Mouse (Mus musculus) neural tube, embryonic 15.5 days (tissue): Measurements from ENCODE around the gene Ophn1. TPM values are rescaled to one million over a fixed set of nuclear protein-coding genes. Genes with fewer than 3 reads are reported as not detected.

Experiments
- ATAC-seq: fragments of 200-750 bp; cut with Nextera tagmentation; 2 replicates; pipeline ENCODE4 v1.8.0; 2017; ENCODE audit warnings: mild to moderate bottlenecking, moderate TSS enrichment, moderate library complexity; ENCODE audit not compliant: low FRiP score
- H3K27ac ChIP-seq: fragments of 300-500 bp; sonication (generic); replicated peaks from 2 replicates; pipeline ENCODE4 v1.5.1; 2015; ENCODE audit warnings: mild to moderate bottlenecking, inconsistent platforms
- H3K27me3 ChIP-seq: fragments of 300-500 bp; sonication (generic); replicated peaks from 2 replicates; pipeline ENCODE4 v1.6.1; 2015; ENCODE audit warnings: inconsistent platforms
- H3K36me3 ChIP-seq: fragments of 300-500 bp; sonication (generic); 2 replicates; pipeline ENCODE4 v1.6.1; 2015; ENCODE audit warnings: inconsistent platforms
- H3K4me1 ChIP-seq: fragments of 300-500 bp; sonication (generic); 2 replicates; pipeline ENCODE4 v1.6.1; 2015; ENCODE audit warnings: inconsistent platforms
- H3K4me2 ChIP-seq: fragments of 300-500 bp; sonication (generic); 2 replicates; pipeline ENCODE4 v1.6.1; 2015; ENCODE audit warnings: inconsistent platforms, mild to moderate bottlenecking, moderate library complexity
- H3K4me3 ChIP-seq: fragments of 300-500 bp; sonication (generic); replicated peaks from 2 replicates; pipeline ENCODE4 v1.5.1; 2015; ENCODE audit warnings: mild to moderate bottlenecking, inconsistent platforms
- H3K9ac ChIP-seq: fragments of 300-500 bp; sonication (generic); replicated peaks from 2 replicates; pipeline ENCODE4 v1.6.1; 2015; ENCODE audit warnings: mild to moderate bottlenecking, inconsistent platforms
- H3K9me3 ChIP-seq: fragments of 300-500 bp; sonication (generic); replicated peaks from 2 replicates; pipeline ENCODE4 v1.6.1; 2016; ENCODE audit warnings: inconsistent platforms
- WGBS: fragments of 180-500 bp; shearing (Covaris S2); methylation state at CpG from one replicate; pipeline ENCODE4 v1.1.7; 2015; ENCODE audit warnings: mixed read lengths; 5-methylcytosine and 5-hydroxymethylcytosine counted together
- polyA plus RNA-seq: library from polyadenylated mRNA; unstranded; fragments of >200 nt; fragmentation: Nextera tagmentation; extraction: Ambion mirVana; gene quantifications from 2 replicates; pipeline ENCODE4 v1.2.1, GENCODE M21; 2015

Gene Ophn1
- polyA plus RNA-seq, result 40.3 and 45.0 TPM in 2 replicates

DNA sequence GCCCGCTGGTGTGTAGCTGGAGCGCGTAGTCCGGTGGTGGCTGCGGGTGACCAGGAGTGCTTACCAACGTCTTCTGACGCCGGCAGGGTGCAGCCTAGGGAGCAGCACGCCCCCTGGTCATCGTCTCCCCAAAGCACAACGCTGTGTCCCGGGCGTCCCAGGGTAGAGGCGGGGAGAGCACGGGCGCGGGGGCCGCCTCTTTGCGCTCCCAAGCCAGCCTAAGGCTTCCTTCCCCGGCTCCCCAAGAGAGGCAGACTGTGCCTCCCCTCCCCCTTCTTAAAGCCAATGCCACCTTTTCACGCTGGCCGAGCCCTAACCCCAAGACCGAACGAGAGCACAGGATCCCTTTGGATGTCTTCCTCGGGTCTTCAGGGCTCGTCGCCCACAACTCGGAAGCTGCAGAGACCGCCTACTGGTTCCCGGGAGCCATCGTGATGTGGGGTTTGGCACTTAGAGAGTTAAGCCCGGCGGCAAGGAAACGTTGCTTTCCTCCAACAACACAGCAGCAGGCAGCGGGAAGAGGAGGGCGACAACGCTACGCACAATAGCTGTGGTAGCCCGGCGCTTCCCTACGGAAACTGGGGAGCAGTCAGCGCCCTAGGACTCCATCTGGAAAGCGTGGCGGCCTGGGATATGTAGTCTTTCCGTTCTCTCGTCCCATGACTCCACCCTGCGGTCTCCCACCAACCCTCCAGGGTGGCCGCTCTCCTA, at the start of gene Ophn1:
Ophn1 (minus strand) TSS at position 620 of the 711 bp plus-strand sequence.
- Histone ChIP-seq H3K4me3 (peak within 1 kb of the TSS; percentile 55), H3K27ac (peak within 1 kb of the TSS; percentile 88), H3K4me2 (peak within 1 kb of the TSS; percentile 55), H3K27me3 (no peaks in the 10 kb centered on the region), H3K36me3 (no peaks in the 10 kb centered on the region), H3K9ac (peak within 1 kb of the TSS; percentile 61), H3K4me1 (peaks cover 10% of the 10 kb centered on the region; the same call in 1 of the 2 replicates), H3K9me3 (no peaks in the 10 kb centered on the region)
- WGBS, result 17% methylated on average over 47 of the region's 48 CpGs
- ATAC-seq, result peak; percentile 96

DNA sequence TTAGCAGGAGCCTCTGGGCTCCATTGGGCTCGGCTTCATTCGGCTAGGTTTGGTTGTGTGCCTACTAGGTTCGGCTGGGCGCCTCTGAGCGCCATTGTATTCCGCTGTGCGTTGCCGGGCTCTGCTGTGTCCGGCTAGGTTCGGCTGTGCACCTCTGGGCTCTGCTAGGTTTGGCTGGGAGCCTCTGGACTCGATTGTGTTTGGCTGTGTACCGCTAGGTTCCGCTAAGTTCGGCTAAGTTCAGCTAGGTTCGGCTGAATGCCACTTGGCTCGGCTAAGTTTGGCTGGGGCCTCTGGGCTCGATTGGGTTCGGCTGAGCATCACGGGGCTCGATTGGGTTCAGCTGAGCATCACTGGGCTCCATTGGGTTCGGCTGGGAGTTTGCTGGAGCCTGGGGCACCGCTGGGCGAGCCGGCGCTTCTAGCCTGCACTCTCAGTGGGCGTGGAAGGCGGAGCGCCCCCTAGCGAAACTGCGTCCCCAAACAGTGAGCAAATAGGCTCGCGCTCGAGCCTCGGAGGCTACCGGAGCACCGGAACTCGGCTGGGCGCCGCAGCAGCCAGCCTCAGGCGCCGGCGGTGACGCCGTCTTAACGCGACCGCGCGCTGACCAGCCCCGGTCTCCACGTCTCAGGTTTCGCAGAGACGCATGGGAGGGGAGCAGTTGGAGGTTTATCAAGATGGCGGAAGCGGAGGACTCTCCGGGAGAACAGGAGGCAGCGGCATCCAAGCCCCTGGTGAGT, 46.9 kb upstream of the Ophn1 start:
- peak overlapping the region; percentile 92 for H3K27ac ChIP-seq
- H3K4me3 ChIP-seq, result peak overlapping the region; percentile 61
- H3K27me3 ChIP-seq, result no peaks in the 10 kb centered on the region
- 24% methylated on average over 56 of the region's 57 CpGs for WGBS
- peak; percentile 84 for ATAC-seq
- peak overlapping the region; percentile 65 for H3K9ac ChIP-seq
- peak overlapping the region; percentile 60 for H3K4me2 ChIP-seq
- H3K9me3 ChIP-seq, result no peaks in the 10 kb centered on the region
- peaks cover 10% of the 10 kb centered on the region; the same call in 1 of the 2 replicates for H3K4me1 ChIP-seq
- H3K36me3 ChIP-seq, result no peaks in the 10 kb centered on the region

DNA sequence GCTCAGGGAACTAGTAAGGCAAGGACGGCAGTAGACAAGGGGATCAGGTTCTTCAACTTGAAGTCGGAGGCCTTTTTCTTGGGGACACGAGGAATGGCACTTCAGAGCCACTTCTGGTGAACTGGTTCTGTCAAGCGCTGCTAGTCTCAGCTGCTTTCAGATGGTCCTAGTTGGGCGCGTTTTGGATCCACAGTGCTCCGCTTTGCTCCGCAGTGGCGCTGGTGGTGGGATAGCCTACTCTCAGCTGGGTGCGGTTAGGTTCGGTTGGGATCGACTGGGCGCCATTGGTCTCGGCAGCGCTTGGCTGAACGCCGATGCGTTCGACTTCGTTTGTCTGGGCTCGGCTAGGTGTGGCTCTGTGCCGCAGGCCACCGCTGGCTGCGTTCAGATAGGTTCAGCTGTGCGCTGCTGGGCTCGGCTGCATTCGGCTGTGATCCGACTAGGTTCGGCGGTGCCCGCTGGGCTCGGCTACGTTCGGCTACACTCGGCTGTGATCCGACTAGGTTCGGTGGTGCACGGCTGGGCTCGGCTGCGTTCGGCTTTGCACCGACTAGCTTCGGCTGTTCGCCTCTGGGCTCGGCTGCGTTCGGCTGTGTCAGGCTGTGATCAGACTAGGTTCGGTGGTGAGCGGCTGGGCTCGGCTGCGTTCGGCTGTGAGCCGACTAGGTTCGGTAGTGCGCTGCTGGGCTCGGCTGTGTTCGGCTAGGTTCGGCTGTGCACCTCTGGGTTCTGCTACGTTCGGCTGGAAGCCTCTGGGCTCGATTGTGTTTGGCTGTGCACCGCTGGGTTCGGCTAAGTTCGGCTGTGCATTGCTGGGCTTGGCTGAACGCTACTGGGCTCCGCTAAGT, 46.1 kb upstream of the Ophn1 start:
- Histone ChIP-seq H3K27ac (peak overlapping the region; percentile 92), H3K4me1 (peaks cover 10% of the 10 kb centered on the region; the same call in 1 of the 2 replicates), H3K36me3 (no peaks in the 10 kb centered on the region), H3K4me3 (peak overlapping the region; percentile 61), H3K27me3 (no peaks in the 10 kb centered on the region), H3K4me2 (peak overlapping the region; percentile 60), H3K9ac (peak overlapping the region; percentile 65), H3K9me3 (no peaks in the 10 kb centered on the region)
- ATAC-seq, result peak; percentile 96
- WGBS, result 25% methylated on average over 66 of the region's 66 CpGs

DNA sequence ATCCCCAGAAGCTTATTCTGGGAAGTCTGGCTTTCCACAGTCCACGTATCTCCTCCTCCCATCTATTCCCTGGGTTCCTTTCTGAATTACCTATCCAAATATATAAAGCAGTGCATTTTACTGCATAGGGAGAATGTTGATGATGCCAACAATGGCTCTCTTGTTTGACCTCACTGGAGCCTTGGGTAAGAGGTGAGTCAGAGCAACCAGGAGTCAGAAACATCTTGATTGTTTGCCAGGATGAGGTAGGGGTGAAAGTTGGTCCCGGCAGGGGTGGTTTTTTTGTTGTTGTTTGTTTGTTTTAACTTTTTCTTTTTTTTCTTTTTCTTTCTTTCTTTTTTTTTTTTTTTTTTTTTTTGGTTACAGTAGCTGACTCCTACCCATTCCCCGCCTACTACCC, 45.3 kb upstream of the Ophn1 start, which contains the start of gene Yipf6:
Yipf6 (plus strand) TSS at position 216 of the 400 bp plus-strand sequence.
- Histone ChIP-seq H3K4me2 (peak within 1 kb of the TSS; percentile 60), H3K36me3 (no peaks in the 10 kb centered on the region), H3K4me3 (peak within 1 kb of the TSS; percentile 61), H3K27ac (peak within 1 kb of the TSS; percentile 92), H3K27me3 (no peaks in the 10 kb centered on the region), H3K9me3 (no peaks in the 10 kb centered on the region), H3K9ac (peak within 1 kb of the TSS; percentile 64), H3K4me1 (peaks cover 10% of the 10 kb centered on the region; the same call in 1 of the 2 replicates)
- 78% methylated on average over 3 of the region's 3 CpGs for WGBS
- ATAC-seq, result no peak

DNA sequence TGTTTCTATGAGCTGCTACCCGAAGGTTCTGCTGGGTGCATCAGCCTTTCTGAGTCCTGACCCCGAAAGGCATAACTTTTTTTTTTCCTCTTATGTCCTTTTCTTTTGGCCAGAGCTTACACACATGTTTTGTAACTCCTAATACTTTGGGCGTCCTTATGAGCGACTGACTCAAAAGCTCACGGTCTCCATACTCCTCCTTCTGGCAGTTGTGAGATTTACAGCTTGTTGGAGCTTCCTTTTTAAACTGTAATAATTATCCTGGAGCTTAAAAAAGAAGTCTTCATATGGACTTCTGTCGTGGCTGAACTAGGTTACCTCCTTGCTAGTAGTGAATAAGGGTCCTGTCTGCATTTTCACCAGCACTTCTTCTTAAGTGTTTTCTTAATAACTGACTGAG, 28.6 kb upstream of the Ophn1 start:
- Histone ChIP-seq H3K9me3 (no peaks in the 10 kb centered on the region), H3K4me2 (no peak overlapping the region), H3K9ac (no peak overlapping the region), H3K4me3 (no peak overlapping the region), H3K27ac (no peak overlapping the region), H3K27me3 (no peaks in the 10 kb centered on the region), H3K4me1 (no peaks in the 10 kb centered on the region), H3K36me3 (no peaks in the 10 kb centered on the region)
- WGBS, result 25% methylated on average over 6 of the region's 6 CpGs
- ATAC-seq, result no peak

DNA sequence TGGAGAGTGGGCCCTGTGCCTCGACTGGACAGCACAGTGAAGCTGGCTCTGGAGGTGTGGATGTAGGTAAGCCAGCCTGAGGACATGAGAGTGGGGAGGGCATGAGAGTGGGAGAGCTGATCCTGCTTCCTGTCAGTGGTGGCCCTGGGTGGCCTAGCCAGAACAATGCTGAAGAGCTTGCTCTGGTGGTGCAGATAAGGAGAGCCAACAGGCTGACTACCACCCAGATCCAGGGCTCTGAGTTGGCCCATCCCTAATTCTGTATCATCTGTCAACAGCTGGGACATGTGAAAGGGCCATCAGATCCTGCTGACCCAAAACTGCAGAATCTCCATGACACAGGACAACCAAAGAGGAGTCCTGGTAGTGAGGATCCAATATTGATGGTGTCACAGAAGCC, 18.1 kb upstream of the Ophn1 start:
- no peak overlapping the region for H3K4me3 ChIP-seq
- WGBS, result 67% methylated on average over 1 of the region's 1 CpGs

DNA sequence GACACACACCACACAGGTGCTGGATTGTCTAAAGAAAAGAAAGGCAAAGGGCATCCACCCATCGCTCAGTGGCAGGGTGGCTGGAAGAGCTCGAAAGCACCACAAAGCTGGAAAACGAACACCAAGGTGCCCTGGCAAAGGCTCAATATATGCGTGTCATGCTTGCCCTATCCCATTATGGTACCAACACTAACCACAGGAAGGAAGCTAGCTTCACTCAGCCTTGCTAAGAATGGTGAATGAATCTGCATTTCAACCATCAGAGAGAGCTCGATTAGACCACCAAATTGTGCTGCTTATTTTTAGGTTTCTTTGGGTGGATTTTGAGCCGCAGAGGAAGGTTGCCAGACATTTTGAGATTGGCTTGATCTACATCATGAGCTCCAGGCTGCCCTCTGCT, 13.4 kb upstream of the Ophn1 start:
- Histone ChIP-seq H3K4me1 (no peaks in the 10 kb centered on the region), H3K36me3 (no peaks in the 10 kb centered on the region), H3K4me2 (no peak overlapping the region), H3K4me3 (no peak overlapping the region), H3K9ac (no peak overlapping the region), H3K9me3 (no peaks in the 10 kb centered on the region), H3K27ac (no peak overlapping the region), H3K27me3 (no peaks in the 10 kb centered on the region)
- ATAC-seq, result no peak
- WGBS, result 87% methylated on average over 6 of the region's 6 CpGs

More for the DNA sequence above, 18.1 kb upstream of the Ophn1 start:
- ATAC-seq, result no peak
- H3K9ac ChIP-seq, result no peak overlapping the region
- H3K27me3 ChIP-seq, result no peaks in the 10 kb centered on the region
- no peak overlapping the region for H3K4me2 ChIP-seq
- no peaks in the 10 kb centered on the region for H3K9me3 ChIP-seq
- H3K27ac ChIP-seq, result no peak overlapping the region
- H3K4me1 ChIP-seq, result no peaks in the 10 kb centered on the region
- no peaks in the 10 kb centered on the region for H3K36me3 ChIP-seq

DNA sequence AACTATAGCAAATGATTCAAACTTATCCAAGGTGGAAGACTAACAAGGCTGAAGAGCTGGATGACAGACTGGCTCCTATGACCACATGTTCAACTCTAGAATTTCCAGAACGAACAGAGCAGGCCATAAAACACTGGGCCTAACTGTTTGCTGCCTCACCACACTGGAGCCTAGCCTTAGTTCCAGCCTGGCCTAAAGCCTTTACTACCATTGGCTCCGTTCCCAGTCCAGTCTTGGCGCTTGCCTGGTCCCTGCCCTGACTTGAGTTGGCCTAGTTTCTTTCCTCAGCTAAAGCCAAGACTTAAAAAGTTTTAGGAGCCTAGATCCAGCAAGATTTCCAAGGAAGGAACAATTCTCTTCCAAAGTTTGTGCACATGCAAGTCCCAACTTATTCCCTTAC, 7.5 kb upstream of the Ophn1 start:
- Histone ChIP-seq H3K4me3 (no peak overlapping the region), H3K36me3 (no peaks in the 10 kb centered on the region), H3K4me2 (no peak overlapping the region), H3K27ac (no peak overlapping the region), H3K9ac (no peak overlapping the region), H3K27me3 (no peaks in the 10 kb centered on the region), H3K9me3 (no peaks in the 10 kb centered on the region), H3K4me1 (no peaks in the 10 kb centered on the region)
- ATAC-seq, result no peak
- WGBS, result 75% methylated on average over 3 of the region's 3 CpGs

DNA sequence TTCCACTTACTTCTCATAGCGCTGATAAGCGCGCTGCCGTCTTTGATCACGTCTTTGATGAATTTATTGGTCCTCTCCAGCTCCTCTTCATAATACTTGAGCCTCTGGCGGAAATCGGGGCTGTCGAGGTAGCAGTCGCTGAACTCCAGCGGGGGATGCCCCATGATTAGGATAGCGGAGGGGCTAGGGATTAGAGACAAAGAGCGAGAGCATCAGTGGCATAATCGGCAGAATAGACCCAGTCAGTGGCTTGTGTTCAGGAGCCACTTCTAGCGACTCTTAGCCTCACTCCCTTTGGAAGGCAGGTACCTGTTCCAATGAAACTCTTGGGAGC, 786 bp downstream of the Ophn1 start:
- WGBS, result 16% methylated on average over 14 of the region's 14 CpGs
- peak; percentile 53; the same call in 1 of the 2 replicates for ATAC-seq
- Histone ChIP-seq H3K27ac (peak overlapping the region; percentile 88), H3K9me3 (no peaks in the 10 kb centered on the region), H3K4me1 (peaks cover 10% of the 10 kb centered on the region; the same call in 1 of the 2 replicates), H3K27me3 (no peaks in the 10 kb centered on the region; the same call in 1 of the 2 replicates), H3K4me2 (peak overlapping the region; percentile 55), H3K9ac (peak overlapping the region; percentile 61), H3K4me3 (peak overlapping the region; percentile 55), H3K36me3 (no peaks in the 10 kb centered on the region)

DNA sequence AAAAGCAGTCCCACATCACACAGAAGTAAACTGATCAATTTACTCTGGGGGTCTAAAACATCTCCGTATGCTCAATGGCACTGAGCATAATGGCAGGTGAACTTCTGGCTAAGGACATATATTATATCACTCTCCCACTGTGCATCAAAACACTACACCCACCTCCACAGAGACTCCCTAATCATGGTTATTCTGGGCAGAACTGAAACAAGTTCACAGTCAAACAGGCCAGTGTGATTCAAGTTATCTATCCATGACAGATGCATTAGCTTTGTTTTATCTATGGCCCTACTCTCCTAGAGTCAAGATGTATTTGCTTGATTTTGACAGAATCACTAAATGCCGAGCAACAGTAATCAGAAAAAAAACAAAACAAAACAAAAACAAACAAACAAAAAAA, 8.8 kb downstream of the Ophn1 start:
- no peak for ATAC-seq
- H3K9ac ChIP-seq, result no peak overlapping the region
- 83% methylated on average over 2 of the region's 2 CpGs for WGBS
- no peak overlapping the region for H3K4me3 ChIP-seq
- no peak overlapping the region for H3K27ac ChIP-seq
- no peaks in the 10 kb centered on the region for H3K4me1 ChIP-seq
- no peaks in the 10 kb centered on the region for H3K9me3 ChIP-seq
- no peak overlapping the region for H3K4me2 ChIP-seq
- H3K27me3 ChIP-seq, result peaks cover 2% of the 10 kb centered on the region; the same call in 1 of the 2 replicates
- no peaks in the 10 kb centered on the region for H3K36me3 ChIP-seq

DNA sequence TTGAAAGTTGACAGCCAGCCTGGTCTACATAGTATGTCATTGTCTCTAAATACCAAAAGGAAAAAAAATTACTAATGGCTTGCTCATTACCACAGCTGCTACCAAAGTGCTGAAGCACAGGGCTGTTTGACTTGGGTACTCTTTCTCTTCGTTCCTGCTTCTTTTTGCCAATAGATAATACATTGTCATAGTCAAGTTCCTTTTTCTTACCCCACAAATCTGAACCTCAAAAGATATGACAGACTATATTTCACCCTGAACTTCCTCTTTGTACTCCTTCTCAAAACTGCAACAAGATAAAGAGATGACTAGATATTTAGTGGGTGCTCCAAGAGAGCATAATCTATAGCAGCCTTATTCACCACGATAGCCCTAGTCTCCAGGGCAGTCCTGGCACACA, 9.7 kb downstream of the Ophn1 start:
- no peak overlapping the region for H3K4me2 ChIP-seq
- H3K9ac ChIP-seq, result no peak overlapping the region
- no peaks in the 10 kb centered on the region for H3K4me1 ChIP-seq
- H3K4me3 ChIP-seq, result no peak overlapping the region
- no peak for ATAC-seq
- 83% methylated on average over 2 of the region's 2 CpGs for WGBS
- H3K27me3 ChIP-seq, result peaks cover 2% of the 10 kb centered on the region; the same call in 1 of the 2 replicates
- no peaks in the 10 kb centered on the region for H3K9me3 ChIP-seq
- no peak overlapping the region for H3K27ac ChIP-seq
- H3K36me3 ChIP-seq, result no peaks in the 10 kb centered on the region
